Mouse (Mus musculus): ENCODE data around the gene Ddx25.

DNA sequence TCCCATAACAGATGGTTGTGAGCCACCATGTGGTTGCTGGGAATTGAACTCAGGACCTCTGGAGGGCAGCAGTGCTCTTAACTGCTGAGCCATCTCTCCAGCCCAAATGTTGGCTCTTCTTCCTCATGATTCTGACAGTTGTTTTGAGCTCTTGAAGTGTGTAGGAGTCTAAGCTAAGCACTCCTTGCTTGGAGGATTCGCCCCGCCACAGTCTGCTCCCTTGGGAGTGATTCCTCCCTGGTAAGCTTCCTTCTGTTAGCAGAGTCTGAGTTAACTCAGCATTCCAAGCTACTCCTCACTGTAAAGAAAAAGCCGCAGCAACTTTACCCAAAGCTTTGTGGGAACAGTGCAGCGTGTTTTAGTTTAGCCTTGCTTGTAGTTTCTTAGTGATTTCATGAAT, 69.8 kb downstream of the Ddx25 start:
- TF ChIP-seq CTCF (IDR thresholded peaks at IDR 0.05; ENCODE audit: borderline replicate concordance, insufficient read depth, low read length) (no peak), POLR2A (IDR thresholded peaks at IDR 0.05; ENCODE audit: low read depth, low read length) (no peak)
